Mouse (Mus musculus) brain, embryonic 18.5 days (tissue): ENCODE data around the gene Vwa3b.
"Not testable (repeated sequence)": the region's sequence is repeated elsewhere in the genome, so short reads cannot be mapped to it uniquely, and the experiment has no call there.

ENCODE experiments used
- DNase-seq: peaks from one replicate; pipeline ENCODE4 v3.0.0-alpha.2; 2012; ENCODE audit warnings: low read depth, low spot score

Vwa3b gene

GRCm38 (mm10) chr1:37025962-37026686 is at the start of gene Vwa3b:
Vwa3b (plus strand) TSS chr1:37026596.
- no peak for DNase-seq

- DNase-seq: no peak
These were observed 49.6 kb upstream of the Vwa3b start for GRCm38 (mm10) chr1:36976770-36977169.

GRCm38 (mm10) chr1:36982191-36982961 is 44.0 kb upstream of the Vwa3b start:
- no peak for DNase-seq

GRCm38 (mm10) chr1:36983754-36984153 is 42.6 kb upstream of the Vwa3b start:
- DNase-seq: no peak

DNA sequence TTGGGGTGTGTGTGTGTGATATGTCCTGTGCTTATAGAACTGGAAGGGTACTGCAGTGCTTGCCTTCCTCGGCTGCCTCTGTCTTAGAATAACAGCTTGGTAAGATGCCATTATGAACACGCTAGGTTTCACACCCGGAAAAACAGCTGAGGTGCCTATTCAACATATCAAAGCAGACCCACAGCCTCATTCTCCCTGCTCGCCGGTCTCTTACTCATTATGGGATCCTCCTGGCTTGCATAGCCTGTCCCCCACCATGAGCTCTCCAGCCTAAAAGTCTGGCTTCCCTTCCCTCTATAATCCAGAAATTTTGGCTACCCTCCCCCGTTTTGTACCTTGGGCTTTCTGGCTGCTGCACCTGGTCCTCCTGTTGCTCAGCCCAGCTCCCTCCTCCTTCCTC is 42.0 kb upstream of the Vwa3b start:
- DNase-seq: no peak

DNA sequence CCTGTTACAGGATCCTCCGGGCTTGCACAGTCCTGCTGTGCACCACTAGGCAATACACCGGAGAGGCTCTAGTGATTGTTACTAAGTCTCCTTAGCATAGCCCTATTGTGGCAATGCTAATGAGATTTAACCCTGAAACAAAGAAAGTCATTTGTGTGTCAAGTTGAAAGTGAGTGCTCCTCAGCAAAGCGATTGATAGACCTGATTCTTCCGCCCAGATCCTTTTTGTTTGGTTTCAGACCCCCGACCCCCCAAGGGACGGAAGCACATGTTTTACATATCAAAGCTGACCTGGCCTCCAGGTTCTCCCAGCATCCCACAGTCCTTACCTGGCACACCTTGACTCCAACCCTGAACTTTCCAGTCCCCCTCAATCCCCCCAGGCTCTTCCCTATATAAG is 40.5 kb upstream of the Vwa3b start:
- no peak for DNase-seq

DNA sequence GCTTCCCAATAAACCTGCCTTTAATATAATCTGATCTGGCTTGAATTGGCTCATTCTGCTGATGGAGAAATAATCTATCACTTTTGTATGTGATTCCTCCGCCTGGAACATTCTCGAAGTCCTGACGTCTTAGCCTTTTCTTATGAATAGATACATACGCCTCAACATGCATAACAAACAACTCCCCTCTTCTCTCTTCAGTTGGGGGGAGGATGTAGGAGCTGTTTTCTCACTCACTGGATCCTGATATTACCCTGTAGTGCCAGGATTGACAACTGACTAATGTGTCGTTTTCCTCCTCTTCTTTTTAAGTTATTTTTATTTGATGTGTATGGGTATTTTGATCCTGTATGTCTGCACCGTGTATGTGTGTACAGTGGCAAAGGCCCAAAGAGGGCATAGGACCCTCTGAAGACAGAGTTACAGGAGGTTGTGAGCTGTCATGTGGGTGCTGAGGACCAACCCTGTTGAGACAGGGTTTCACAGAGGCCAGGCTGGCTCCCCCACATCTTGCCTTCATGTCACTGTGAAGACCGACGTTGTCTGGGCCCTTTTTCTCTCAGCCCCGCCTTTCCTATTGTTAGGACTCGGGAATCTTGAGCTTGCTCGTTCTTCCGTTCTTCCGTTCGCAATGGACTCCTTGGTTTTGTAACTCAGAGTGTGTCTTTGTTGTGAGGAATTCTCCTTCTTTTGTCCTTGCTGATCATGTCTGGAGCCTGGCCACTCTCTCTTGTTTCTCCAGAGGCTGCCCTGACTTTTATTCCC is 39.8 kb upstream of the Vwa3b start:
- no peak for DNase-seq

GRCm38 (mm10) chr1:36987172-36988148 is 38.9 kb upstream of the Vwa3b start:
- DNase-seq: no peak

GRCm38 (mm10) chr1:36988161-36988560 is 38.2 kb upstream of the Vwa3b start:
- no peak for DNase-seq

DNA sequence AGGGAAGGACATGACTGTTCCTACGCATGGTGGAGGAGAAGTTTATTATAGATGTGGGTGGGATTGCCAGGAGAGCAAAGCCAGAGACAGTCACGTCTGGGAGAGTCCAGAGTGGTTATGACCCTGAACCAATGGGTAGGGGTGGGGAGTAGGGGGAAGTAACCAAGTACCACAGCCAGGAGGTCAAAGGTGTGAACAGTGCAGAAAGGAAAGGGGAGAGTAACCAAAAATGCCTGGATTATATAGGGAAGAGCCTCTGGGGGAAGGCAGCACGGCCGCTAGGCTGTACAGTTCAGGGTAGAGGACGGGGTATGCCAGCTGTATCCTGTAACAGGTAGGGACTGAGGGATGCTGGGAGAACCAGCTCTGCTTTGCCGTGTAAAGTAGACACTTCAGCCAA is 37.8 kb upstream of the Vwa3b start:
- DNase-seq: no peak

DNA sequence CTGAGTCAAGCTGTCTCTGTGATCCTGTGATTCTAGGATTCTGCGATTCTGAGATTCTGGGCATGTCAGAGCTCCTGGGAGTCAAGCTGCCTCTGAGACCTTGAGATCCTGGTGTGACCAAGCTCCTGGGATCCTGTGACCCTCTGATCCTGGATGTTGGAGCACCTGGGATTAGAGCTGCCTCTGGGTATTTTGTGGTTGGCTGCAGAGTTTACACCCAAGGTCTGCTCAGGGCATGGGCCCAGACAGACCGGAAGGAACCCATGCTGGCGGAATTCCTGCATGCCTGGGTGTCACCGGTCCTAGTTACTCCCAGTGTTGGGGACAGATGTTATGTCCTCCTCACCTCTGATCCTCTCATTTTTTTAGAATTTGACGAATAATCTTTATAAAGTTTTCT is 32.1 kb upstream of the Vwa3b start:
- DNase-seq: no peak

DNA sequence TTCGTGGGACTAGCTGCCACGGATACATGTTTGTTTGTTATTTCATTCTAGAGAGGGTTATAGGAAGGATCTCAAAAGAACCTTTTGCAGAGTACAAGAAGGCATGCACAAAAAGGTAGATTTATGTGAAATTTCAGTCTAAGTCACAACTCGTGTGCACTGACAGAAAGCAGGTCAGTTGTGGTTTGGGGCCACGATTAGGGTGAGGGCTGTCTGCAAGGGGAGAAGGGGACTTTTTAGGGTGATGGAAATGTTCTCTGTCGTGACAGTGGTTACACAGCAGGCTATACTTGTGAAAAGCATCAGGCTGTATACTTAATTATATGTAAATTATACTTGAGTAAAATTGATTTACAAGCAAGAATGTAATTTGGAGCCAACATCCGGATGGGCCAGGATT is 30.6 kb upstream of the Vwa3b start:
- DNase-seq: no peak

DNA sequence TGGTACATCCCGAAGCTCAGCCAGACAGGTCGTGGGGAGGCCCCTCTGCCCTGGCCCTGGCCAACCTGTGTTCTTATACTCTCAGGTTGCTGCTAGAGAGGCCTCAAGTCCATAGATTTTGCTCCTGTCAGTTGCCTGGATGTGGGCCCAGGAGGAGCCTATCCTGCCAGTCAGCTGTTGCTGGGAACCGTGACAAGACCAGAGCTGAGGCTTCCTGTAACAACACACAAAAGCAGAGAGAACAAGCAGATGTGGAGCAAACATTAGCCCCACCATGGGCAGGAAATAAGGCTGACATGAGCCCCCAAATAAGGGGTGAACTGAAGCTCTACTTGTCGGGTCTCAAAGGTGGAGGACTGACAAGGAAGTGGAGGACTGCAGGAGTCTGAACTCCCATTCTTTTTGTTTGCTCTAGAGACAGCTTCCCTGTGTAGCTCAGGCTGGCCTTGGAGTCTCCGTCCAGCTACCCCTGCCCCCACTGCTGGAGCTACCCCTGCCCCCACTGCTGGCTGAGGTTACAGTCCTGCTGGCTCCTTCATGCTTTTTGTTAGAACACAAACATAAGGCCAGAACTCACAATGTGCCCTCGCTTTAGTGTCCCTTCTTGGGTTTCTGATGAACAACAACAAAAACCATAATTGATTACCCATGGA is 29.7 kb upstream of the Vwa3b start:
- no peak for DNase-seq

- DNase-seq: no peak
These were observed 26.1 kb upstream of the Vwa3b start for GRCm38 (mm10) chr1:37000307-37000706.

- no peak for DNase-seq
These were observed 24.6 kb upstream of the Vwa3b start for GRCm38 (mm10) chr1:37001636-37002315.

GRCm38 (mm10) chr1:37002316-37003008 is 23.9 kb upstream of the Vwa3b start:
- no peak for DNase-seq

GRCm38 (mm10) chr1:37004533-37004932 is 21.9 kb upstream of the Vwa3b start:
- no peak for DNase-seq

DNA sequence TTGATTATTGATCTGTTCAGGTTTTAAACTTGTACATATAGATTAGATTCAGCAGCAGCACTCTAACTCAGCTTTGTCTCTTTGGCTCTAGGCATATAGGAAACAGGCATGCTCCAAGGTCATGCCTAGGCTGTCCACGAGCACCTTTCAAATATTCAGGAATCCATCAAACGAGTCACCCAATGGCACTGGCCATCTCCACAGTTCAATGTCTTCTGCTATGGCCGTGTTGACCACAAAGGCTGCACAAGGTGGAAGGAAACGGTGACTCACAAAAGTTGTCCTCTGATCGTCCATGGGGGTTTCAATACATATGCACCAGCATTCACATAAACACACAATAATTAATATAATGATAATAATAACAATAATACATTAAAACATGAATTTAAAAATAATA is 21.4 kb upstream of the Vwa3b start:
- DNase-seq: no peak

DNA sequence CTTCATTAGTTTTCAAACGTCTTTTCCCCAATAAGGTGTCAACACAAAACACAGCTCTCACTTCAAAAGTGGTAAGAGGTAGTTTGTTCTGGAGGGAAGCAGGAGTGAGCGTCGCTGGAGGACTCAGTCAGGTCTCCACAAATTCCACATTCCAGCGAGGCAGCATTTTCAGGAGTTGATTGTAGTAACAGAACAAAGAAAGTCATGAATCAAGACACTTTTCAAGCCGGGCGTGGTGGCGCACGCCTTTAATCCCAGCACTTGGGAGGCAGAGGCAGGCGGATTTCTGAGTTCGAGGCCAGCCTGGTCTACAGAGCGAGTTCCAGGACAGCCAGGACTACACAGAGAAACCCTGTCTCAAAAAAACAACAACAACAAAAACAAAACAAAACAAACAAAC is 19.9 kb upstream of the Vwa3b start:
- not testable (repeated sequence) for DNase-seq

DNA sequence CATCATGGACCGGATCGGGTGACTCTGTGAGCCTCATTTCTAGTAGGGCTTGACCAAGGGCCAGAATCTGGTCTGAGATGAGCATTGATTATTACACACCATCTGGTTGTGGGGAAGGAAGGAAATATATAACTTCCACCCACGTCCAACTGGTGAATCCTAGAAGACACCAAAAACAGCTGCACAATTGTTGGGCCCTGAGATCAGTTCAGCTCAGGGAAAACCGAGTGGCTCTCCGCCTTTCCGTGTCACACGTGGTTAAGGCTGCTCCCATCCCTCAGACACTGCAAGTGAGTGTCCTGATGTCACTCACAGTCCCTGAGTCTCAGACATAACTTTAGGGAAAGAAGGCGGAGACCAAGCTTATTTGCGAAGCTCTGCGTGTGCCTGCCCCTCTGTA is 16.5 kb upstream of the Vwa3b start:
- DNase-seq: no peak
